Mouse (Mus musculus) forebrain, embryonic 15.5 days (tissue): Measurements from ENCODE around the gene Socs4. TPM values are rescaled to one million over a fixed set of nuclear protein-coding genes. Genes with fewer than 3 reads are reported as not detected.
"Not testable (repeated sequence)": the region's sequence is repeated elsewhere in the genome, so short reads cannot be mapped to it uniquely, and the experiment has no call there.

Experiments used
- ATAC-seq: fragments of 200-750 bp; cut with Nextera tagmentation; replicated peaks from 2 replicates; pipeline ENCODE4 v1.8.0; 2017; ENCODE audit warnings: mild to moderate bottlenecking, moderate TSS enrichment, moderate library complexity
- H3K27ac ChIP-seq: fragments of 300-500 bp; sonication (generic); replicated peaks from 2 replicates; pipeline ENCODE4 v1.5.1; 2015; ENCODE audit warnings: mild to moderate bottlenecking, inconsistent platforms
- H3K27me3 ChIP-seq: fragments of 300-500 bp; sonication (generic); 2 replicates; pipeline ENCODE4 v1.6.1; 2015; ENCODE audit warnings: inconsistent platforms
- H3K36me3 ChIP-seq: fragments of 300-500 bp; sonication (generic); 2 replicates; pipeline ENCODE4 v1.6.1; 2015; ENCODE audit warnings: mild to moderate bottlenecking, inconsistent platforms
- H3K4me1 ChIP-seq: fragments of 300-500 bp; sonication (generic); 2 replicates; pipeline ENCODE4 v1.6.1; 2015; ENCODE audit warnings: inconsistent platforms
- H3K4me2 ChIP-seq: fragments of 300-500 bp; sonication (generic); replicated peaks from 2 replicates; pipeline ENCODE4 v1.6.1; 2015; ENCODE audit warnings: mild to moderate bottlenecking, inconsistent platforms
- H3K4me3 ChIP-seq: fragments of 300-500 bp; sonication (generic); 2 replicates; pipeline ENCODE4 v1.5.1; 2015; ENCODE audit warnings: mild to moderate bottlenecking, inconsistent platforms
- H3K9ac ChIP-seq: fragments of 300-500 bp; sonication (generic); replicated peaks from 2 replicates; pipeline ENCODE4 v1.6.1; 2015; ENCODE audit warnings: mild to moderate bottlenecking, inconsistent platforms
- H3K9me3 ChIP-seq: fragments of 300-500 bp; sonication (generic); 2 replicates; pipeline ENCODE4 v1.6.1; 2016; ENCODE audit warnings: inconsistent platforms
- WGBS: fragments of 180-500 bp; shearing (Covaris S2); methylation state at CpG from one replicate; pipeline ENCODE4 v1.1.7; 2015; ENCODE audit warnings: mixed read lengths; 5-methylcytosine and 5-hydroxymethylcytosine counted together
- polyA plus RNA-seq: library from polyadenylated mRNA; unstranded; fragments of >200 nt; fragmentation: Nextera tagmentation; extraction: Ambion mirVana; gene quantifications from 2 replicates; pipeline ENCODE4 v1.2.1, GENCODE M21; 2015

The Socs4 gene
- polyA plus RNA-seq, 1 experiment from 2014 or later = 3.1 TPM

DNA sequence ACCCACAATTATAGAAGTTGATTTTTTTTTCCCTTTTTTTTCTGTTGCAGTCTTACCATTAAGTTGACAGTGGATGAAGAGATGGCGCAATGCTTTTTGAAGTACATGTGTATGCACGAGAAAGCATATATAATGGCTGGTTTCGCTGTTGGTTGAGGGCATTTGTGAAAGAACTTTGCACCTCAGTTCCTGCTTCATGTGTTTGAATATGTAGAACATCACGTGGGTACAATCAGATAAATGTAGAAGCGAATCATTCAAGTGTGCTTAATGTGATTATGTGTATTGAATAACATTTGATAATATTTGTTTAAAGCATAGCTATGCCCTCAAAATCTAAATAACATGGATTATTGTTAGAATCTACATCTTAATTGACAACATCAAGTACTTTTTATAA, 42.6 kb downstream of the Socs4 start:
- Histone ChIP-seq H3K27ac (no peak overlapping the region), H3K4me1 (no peaks in the 10 kb centered on the region), H3K36me3 (peaks cover 9% of the 10 kb centered on the region), H3K27me3 (no peaks in the 10 kb centered on the region), H3K4me3 (no peak overlapping the region), H3K4me2 (no peak overlapping the region), H3K9me3 (no peaks in the 10 kb centered on the region), H3K9ac (no peak overlapping the region)
- no peak for ATAC-seq
- 92% methylated on average over 5 of the region's 5 CpGs for WGBS

DNA sequence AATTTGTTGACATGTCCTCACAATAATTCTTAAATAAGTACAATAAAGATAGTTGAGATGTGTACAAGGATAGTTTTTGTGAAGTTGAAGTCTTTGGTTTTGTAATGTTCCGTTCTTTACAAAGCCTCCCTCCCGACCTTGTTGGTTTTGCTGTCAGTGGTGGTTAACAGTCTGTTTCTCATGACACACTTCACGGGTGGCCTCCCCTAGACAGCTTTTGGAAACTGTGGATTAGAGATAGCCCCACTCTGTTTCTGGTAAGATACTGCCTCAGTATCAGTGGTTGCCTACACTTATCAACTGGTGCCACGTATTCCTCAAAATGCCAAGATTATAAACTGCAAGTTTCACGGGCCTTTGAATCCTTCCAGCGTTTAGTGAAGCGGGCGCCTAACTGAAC, 44.9 kb downstream of the Socs4 start:
- H3K4me2 ChIP-seq = not testable (repeated sequence)
- 93% methylated on average over 7 of the region's 8 CpGs for WGBS

DNA sequence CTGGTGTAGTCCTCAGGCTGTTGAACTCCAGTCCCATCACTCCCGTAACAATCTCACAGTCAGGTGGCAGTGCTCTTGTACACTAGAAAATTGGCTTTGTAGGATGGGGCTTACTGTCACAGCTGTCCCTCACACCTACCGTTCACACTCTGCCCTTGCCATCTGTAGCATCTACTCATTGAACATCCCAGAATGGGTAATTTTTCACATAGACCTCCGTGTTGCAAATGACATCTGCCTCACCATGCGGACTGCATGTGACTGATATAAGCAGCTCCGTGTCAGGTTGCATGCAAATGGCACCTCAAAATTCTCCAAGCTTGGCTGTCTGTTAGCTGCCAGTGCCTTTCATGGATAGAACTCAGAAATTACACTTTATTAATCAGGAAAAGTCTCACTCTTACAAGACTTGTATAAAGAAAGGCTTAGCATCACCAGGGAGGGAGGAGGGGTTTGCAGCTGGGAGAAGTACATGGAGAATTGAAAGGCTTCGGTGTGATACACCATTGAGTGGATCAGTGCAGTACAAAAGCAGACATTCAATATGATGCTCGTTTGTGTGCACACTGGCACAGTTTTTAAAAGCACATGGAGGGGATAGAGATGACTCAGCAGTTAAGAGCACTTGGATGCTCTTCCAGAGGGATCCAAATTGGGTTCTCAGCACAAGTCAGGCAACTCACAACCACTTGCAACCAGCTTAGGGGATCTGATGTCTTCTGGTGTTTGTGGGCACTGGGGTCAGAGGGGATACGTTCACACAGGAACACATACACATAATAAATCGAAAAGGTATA, 49.4 kb downstream of the Socs4 start:
- Histone ChIP-seq H3K27me3 (no peaks in the 10 kb centered on the region), H3K9ac (no peak overlapping the region), H3K4me3 (no peak overlapping the region), H3K27ac (no peak overlapping the region), H3K36me3 (no peaks in the 10 kb centered on the region), H3K4me2 (no peak overlapping the region), H3K4me1 (peaks cover 5% of the 10 kb centered on the region; the same call in 1 of the 2 replicates), H3K9me3 (no peaks in the 10 kb centered on the region)
- 59% methylated on average over 9 of the region's 9 CpGs for WGBS
- peak; percentile 66 for ATAC-seq

More for the DNA sequence above, 44.9 kb downstream of the Socs4 start:
- H3K4me1 ChIP-seq, H3K27ac ChIP-seq, H3K4me3 ChIP-seq, H3K36me3 ChIP-seq, H3K27me3 ChIP-seq, H3K9me3 ChIP-seq, ATAC-seq, H3K9ac ChIP-seq: not testable (repeated sequence)

DNA sequence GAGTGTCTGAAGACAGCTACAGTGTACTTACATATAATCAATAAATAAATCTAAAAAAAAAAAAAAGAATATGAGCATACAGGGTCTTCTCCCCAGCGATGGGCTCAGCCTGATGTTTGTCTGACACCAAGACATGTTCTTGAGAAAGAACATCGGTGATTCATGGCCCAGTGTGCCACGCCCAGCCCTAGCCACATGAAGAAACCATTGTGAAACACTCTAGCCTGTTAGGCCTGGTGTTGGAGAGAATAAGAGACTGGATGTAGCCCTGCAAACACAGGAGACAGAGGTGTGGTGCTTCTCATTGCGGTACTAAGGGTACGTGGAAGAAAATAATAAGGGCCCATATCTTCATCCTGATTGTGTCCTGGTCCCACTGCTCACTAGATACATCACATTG, 50.6 kb downstream of the Socs4 start:
- Histone ChIP-seq H3K4me2 (no peak overlapping the region), H3K4me3 (no peak overlapping the region), H3K9ac (no peak overlapping the region), H3K9me3 (no peaks in the 10 kb centered on the region), H3K27me3 (no peaks in the 10 kb centered on the region), H3K36me3 (no peaks in the 10 kb centered on the region), H3K27ac (no peak overlapping the region), H3K4me1 (peaks cover 5% of the 10 kb centered on the region; the same call in 1 of the 2 replicates)
- no peak for ATAC-seq
- 96% methylated on average over 5 of the region's 5 CpGs for WGBS

DNA sequence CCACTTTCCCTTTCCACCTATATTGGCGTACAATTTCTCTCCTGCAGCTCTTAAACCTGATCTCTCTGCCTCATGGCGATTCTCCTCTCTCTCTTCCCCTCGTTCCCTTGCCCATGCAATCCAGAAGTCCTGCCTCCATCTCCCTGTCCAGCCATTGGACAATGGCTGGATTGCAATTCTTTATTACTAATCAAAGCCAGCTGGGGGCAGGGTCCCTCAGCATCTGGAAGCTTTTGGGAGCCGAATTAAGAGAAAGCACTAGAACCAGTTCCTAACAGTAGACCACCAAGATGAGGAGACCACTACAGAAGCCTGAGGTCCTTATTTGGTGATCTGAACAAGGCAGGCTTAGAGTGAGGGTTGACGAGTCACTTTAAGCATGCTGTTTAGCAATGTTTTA, 55.2 kb downstream of the Socs4 start:
- no peak overlapping the region for H3K4me3 ChIP-seq
- H3K27me3 ChIP-seq = no peaks in the 10 kb centered on the region
- WGBS = 78% methylated on average over 5 of the region's 5 CpGs
- H3K9me3 ChIP-seq = no peaks in the 10 kb centered on the region
- no peaks in the 10 kb centered on the region for H3K36me3 ChIP-seq
- H3K9ac ChIP-seq = no peak overlapping the region
- H3K4me2 ChIP-seq = no peak overlapping the region
- H3K4me1 ChIP-seq = no peaks in the 10 kb centered on the region
- no peak overlapping the region for H3K27ac ChIP-seq
- no peak for ATAC-seq

DNA sequence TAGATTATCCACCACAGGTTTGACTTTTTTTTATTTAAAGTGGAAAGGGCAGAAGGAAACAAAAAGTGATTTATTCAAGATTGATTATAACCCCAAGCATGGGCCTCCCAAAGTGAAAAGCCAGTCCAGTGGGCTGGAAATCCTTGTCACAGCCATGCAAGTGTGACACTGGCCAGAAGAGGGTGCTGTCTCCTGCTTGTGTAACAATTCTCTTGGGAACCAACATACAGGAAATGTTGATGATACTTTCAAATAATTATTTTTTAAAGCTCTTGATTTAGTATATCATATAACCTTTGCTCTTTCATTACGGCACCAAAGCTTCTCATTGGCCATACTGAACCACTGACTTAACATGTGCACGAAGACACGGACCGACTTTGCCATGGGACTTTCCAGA, 58.1 kb downstream of the Socs4 start:
- Histone ChIP-seq H3K4me3 (no peak overlapping the region), H3K9ac (no peak overlapping the region), H3K9me3 (no peaks in the 10 kb centered on the region), H3K27ac (no peak overlapping the region), H3K4me2 (no peak overlapping the region), H3K27me3 (no peaks in the 10 kb centered on the region), H3K4me1 (no peaks in the 10 kb centered on the region), H3K36me3 (no peaks in the 10 kb centered on the region)
- ATAC-seq = no peak
- 83% methylated on average over 4 of the region's 4 CpGs for WGBS

DNA sequence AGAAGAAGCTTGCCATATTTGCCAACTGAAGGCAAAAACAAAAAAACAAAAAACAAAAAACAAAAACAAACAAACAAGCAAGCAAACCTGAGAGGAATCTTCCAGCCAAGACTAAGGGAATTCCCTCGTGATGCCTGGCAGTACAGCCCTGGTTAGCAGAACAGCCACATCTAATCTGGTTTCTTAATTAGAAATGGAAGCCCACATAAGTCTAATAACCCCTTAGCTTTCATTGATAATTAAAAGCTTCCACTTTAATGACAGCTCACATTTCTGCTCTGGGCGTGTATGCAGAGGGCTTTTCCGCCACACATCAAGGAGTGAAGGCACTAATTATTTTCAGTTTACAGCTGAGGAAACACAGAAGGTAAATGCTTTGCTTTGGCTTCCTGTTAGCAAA, 58.6 kb downstream of the Socs4 start:
- no peak overlapping the region for H3K9ac ChIP-seq
- H3K9me3 ChIP-seq = no peaks in the 10 kb centered on the region
- no peak overlapping the region for H3K4me2 ChIP-seq
- H3K36me3 ChIP-seq = no peaks in the 10 kb centered on the region
- WGBS = 36% methylated on average over 3 of the region's 3 CpGs
- no peak for ATAC-seq
- H3K27ac ChIP-seq = no peak overlapping the region
- no peak overlapping the region for H3K4me3 ChIP-seq
- no peaks in the 10 kb centered on the region for H3K4me1 ChIP-seq
- no peaks in the 10 kb centered on the region for H3K27me3 ChIP-seq

DNA sequence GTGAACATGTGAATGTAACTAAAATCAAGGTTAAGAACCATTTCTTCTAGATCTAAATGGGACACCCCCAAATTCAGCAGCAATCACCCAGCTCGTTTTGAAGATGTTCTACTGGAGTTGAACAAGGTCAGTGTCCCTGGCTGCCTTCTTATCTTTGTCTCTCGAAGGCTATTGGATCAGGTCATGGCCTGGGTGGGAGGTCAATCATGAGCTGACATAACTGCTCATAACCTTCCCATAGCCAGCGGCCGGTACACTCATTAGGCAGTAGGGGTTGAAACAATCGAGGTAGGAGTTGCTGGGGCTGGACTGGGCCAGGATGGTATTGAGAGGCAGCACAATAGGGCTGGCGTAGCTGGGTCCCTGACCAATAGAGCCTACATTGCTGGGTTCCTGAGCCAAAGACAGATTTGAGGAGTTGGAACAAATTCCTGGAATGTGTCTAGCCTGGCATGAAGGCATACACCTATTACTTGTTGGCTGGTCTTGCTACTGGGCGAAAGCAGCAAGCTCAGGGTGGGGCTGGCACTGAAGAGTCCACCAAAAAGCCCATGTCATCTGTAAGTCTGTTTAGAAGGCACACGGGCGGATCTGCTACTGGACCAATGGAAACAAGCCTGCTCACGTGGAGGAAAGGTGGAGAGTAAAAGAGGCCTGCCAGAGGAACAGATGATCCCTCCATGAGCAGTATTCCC, 63.6 kb downstream of the Socs4 start:
- no peak for ATAC-seq

DNA sequence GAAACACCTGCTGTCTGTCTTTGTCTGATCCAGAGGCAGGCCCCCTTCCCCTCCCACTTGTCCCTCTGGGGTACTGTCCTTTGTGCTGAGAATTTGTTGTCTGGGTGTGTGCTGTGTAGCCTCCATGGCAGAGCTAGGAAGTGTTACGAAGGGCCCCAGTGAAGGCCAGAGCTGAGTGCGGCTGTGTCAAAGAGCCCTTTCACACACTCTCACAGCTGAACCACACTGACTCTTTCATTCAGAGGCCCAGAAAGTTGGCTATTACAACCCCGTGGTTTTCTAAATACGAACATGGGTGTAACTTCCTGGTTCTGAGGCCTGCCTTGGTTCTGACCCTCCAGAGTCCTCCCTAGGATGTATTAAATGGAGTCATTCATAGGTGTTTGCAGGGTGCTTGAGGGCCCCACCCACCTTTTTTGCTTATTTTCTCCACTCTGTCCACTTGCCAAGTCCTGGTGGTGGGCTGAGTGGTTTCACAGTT, 65.1 kb downstream of the Socs4 start:
- Histone ChIP-seq H3K27ac (no peak overlapping the region), H3K4me2 (no peak overlapping the region), H3K36me3 (no peaks in the 10 kb centered on the region), H3K9ac (no peak overlapping the region), H3K27me3 (no peaks in the 10 kb centered on the region), H3K4me3 (no peak overlapping the region), H3K9me3 (no peaks in the 10 kb centered on the region), H3K4me1 (no peaks in the 10 kb centered on the region)
- WGBS = 37% methylated on average over 4 of the region's 4 CpGs
- ATAC-seq = no peak

More for the DNA sequence above, 63.6 kb downstream of the Socs4 start:
- Histone ChIP-seq H3K4me2 (no peak overlapping the region), H3K27ac (no peak overlapping the region), H3K36me3 (no peaks in the 10 kb centered on the region), H3K9ac (no peak overlapping the region), H3K4me1 (no peaks in the 10 kb centered on the region), H3K4me3 (no peak overlapping the region), H3K9me3 (no peaks in the 10 kb centered on the region), H3K27me3 (no peaks in the 10 kb centered on the region)
- 84% methylated on average over 10 of the region's 10 CpGs for WGBS

Other genes starting within 250 kb of the Socs4 start
- gene Gch1, start 87.5 kb upstream of the Socs4 start, polyA plus RNA-seq = 1.7 and 2.3 TPM in 2 replicates
- 17.7 and 19.9 TPM in 2 replicates for gene Wdhd1, start 74 bp upstream of the Socs4 start, polyA plus RNA-seq
- gene Mapk1ip1l, start 21.3 kb downstream of the Socs4 start, polyA plus RNA-seq = 58.8 and 59.7 TPM in 2 replicates
- gene Lgals3, start 90.8 kb downstream of the Socs4 start, polyA plus RNA-seq = 1.8 and 2.6 TPM in 2 replicates
- gene Dlgap5, start 141.5 kb downstream of the Socs4 start, polyA plus RNA-seq = 17.7 and 22.4 TPM in 2 replicates
- gene Fbxo34, start 173.5 kb downstream of the Socs4 start, polyA plus RNA-seq = 20.4 and 22.5 TPM in 2 replicates